Mouse (Mus musculus) ES-E14 (cell line): ENCODE results near the gene Kcnk5. TPM values are rescaled to one million over a fixed set of nuclear protein-coding genes. Genes with fewer than 3 reads are reported as not detected.

ENCODE experiments used
- DNase-seq: peaks from one replicate; pipeline ENCODE4 v3.0.0-alpha.2; 2013; ENCODE audit warnings: low read depth, low spot score
- H3K27ac ChIP-seq: 2 replicates; pipeline ENCODE4 v1.5.1; 2012; ENCODE audit warnings: low read depth, mild to moderate bottlenecking, low read length, moderate library complexity, mixed read lengths; ENCODE audit not compliant: poor library complexity, insufficient read depth, severe bottlenecking
- H3K36me3 ChIP-seq: 2 replicates; pipeline ENCODE4 v1.6.1; 2012; ENCODE audit warnings: mild to moderate bottlenecking, low read length, moderate library complexity, mixed read lengths; ENCODE audit not compliant: control insufficient read depth, poor library complexity, insufficient read depth, severe bottlenecking
- H3K4me1 ChIP-seq, 2 experiments: fragments of 150-350 bp in 1 of 2; sonication (generic) in 1 of 2; 2 replicates each; pipeline ENCODE4 v1.6.1; 2012; ENCODE audit warnings: low read length in 2 of 2, mild to moderate bottlenecking in 1 of 2, mixed read lengths in 1 of 2; ENCODE audit not compliant: control insufficient read depth in 2 of 2, insufficient read depth in 2 of 2, poor library complexity in 1 of 2
- H3K4me3 ChIP-seq, 2 experiments: fragments of 150-350 bp in 1 of 2; sonication (generic) in 1 of 2; 2 replicates each; pipeline ENCODE4 v1.5.1; 2012; ENCODE audit warnings: low read length in 2 of 2, low read depth in 1 of 2, mild to moderate bottlenecking in 1 of 2, mixed read lengths in 1 of 2; ENCODE audit not compliant: insufficient read depth in 1 of 2, poor library complexity in 1 of 2, severe bottlenecking in 1 of 2
- H3K9ac ChIP-seq: 2 replicates; pipeline ENCODE4 v1.6.1; 2012; ENCODE audit warnings: low read depth, mild to moderate bottlenecking, low read length, mixed read lengths; ENCODE audit not compliant: poor library complexity, insufficient read depth, severe bottlenecking
- H3K9me3 ChIP-seq: fragments of 150-350 bp; sonication (generic); 2 replicates; pipeline ENCODE4 v1.6.1; 2012; ENCODE audit warnings: low read depth, mild to moderate bottlenecking, low read length; ENCODE audit not compliant: control insufficient read depth, insufficient read depth
- CHD2 ChIP-seq: IDR thresholded peaks from 2 replicates; pipeline ENCODE4 v1.6.1; 2014; ENCODE audit warnings: mild to moderate bottlenecking, low read depth, low read length, inconsistent platforms
- HCFC1 ChIP-seq: IDR thresholded peaks from 2 replicates; pipeline ENCODE4 v1.6.1; 2012; ENCODE audit warnings: low read length, inconsistent platforms, borderline replicate concordance; ENCODE audit not compliant: insufficient read depth
- MAFK ChIP-seq: IDR thresholded peaks from 2 replicates; pipeline ENCODE4 v1.6.1; 2014; ENCODE audit warnings: mild to moderate bottlenecking, low read depth, low read length, inconsistent platforms; ENCODE audit not compliant: insufficient read depth
- ZC3H11A ChIP-seq: IDR thresholded peaks from 2 replicates; pipeline ENCODE4 v1.6.1; 2012; ENCODE audit warnings: low read depth, mild to moderate bottlenecking, inconsistent platforms, low read length, borderline replicate concordance
- ZNF384 ChIP-seq: IDR thresholded peaks from 2 replicates; pipeline ENCODE4 v1.6.1; 2012; ENCODE audit warnings: low read depth, low read length, inconsistent platforms
- in situ Hi-C, 2 experiments: fragments of 600-800 bp; cut with MboI; formaldehyde crosslinking; loops; one replicate each; pipeline ENCODE4 v1.15.1; 2025; ENCODE audit warnings: low sequenced_read_pairs in 2 of 2, inconsistent platforms in 1 of 2; ENCODE audit not compliant: unreplicated experiment in 2 of 2
- total RNA-seq: library from RNA; depleted of rRNA; stranded (reverse); fragments of 300-350 nt; gene quantifications from 2 replicates; pipeline ENCODE4 v1.2.3, GENCODE M21; 2012

The Kcnk5 gene
- total RNA-seq, 1 experiment = 68.6 TPM

DNA sequence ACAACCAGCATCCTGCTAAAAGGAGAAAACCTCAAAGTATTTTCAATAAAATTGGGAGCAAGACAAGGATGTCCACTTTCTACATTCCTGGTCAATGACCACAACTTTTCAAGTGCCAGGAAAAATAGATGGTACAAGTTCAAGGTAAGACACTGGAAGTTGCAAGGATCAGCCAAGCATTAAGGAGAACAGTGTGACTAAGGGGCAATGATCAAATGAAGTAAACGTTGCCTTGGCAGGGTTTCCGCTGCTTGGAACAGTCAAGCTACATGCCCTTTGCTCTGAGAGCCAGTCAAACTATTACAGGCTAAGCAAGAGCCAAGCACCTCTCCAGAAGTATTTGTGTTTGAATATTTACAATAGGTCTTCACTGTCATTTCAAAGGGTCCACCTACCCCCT lies 8.1 kb upstream of the Kcnk5 start:
- H3K27ac ChIP-seq = no peak overlapping the region
- no peak overlapping the region for H3K9ac ChIP-seq
- H3K9me3 ChIP-seq = no peaks in the 10 kb centered on the region
- in situ Hi-C loops = loop anchor here in 1 of 2 experiments (10.0 kb wide), 1 partner anchor 65 kb away; no protein-coding TSS in a partner anchor
- TF ChIP-seq MAFK = no peak
- TF ChIP-seq ZNF384 = no peak
- TF ChIP-seq ZC3H11A = no peak
- no peak for TF ChIP-seq CHD2
- H3K36me3 ChIP-seq = no peaks in the 10 kb centered on the region
- DNase-seq = no peak
- H3K4me3 ChIP-seq = no peak overlapping the region
- peaks cover 3 to 6% of the 10 kb centered on the region in 2 experiments; a peak in 2 of 4 replicates for H3K4me1 ChIP-seq

DNA sequence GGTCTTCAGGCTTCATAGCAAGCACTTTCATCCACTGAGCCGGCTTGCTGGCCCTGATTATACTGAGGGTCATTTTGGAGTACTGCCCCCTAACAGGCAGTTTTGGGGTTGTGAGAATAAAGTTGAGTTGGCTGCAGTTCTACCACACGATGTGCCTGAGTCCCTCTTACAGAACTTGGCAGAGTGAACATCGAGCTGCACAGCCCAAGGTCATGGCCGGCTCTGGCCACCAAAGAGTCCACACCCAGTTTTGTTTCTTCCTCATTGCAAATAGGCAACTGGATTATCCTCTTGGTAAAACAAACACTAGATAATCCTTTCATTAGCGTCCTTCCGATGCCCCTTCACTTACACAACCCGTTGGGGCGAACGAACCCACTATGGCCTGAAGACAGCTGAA lies 3.8 kb upstream of the Kcnk5 start:
- no peak overlapping the region for H3K4me3 ChIP-seq
- H3K36me3 ChIP-seq = no peaks in the 10 kb centered on the region
- H3K27ac ChIP-seq = no peak overlapping the region
- in situ Hi-C loops = loop anchor here in 1 of 2 experiments (10.0 kb wide), 1 partner anchor 61 kb away; no protein-coding TSS in a partner anchor
- H3K9me3 ChIP-seq = no peaks in the 10 kb centered on the region
- peaks cover 5 to 13% of the 10 kb centered on the region in 2 experiments; a peak in 2 of 4 replicates for H3K4me1 ChIP-seq
- no peak for DNase-seq
- TF ChIP-seq ZNF384 = no peak
- no peak for TF ChIP-seq HCFC1
- no peak for TF ChIP-seq ZC3H11A
- no peak for TF ChIP-seq CHD2
- TF ChIP-seq MAFK = no peak
- no peak overlapping the region for H3K9ac ChIP-seq

DNA sequence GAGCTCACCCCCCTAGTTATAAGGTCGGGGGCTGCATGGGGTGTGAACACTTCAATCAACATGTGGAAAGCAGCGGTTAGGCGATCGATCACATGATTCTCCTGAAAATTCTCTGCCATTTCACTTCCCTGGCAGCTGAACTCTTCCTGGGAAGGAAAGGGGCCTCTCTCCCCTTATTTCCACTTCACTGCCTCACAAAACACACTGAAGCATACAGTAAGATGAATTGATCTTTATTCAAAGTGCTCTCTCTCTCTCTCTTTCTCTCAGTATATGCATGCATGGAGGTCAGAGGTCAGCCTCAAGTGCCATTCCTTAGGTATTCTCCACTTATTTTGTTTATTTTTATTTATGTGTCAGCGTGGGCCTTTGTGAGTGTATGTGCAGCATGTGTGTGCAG lies 2.1 kb upstream of the Kcnk5 start:
- in situ Hi-C loops = loop anchor here in 1 of 2 experiments (10.0 kb wide), 1 partner anchor 59 kb away; no protein-coding TSS in a partner anchor
- no peak overlapping the region for H3K9ac ChIP-seq
- TF ChIP-seq MAFK (no peak), ZNF384 (no peak), HCFC1 (no peak), CHD2 (no peak), ZC3H11A (no peak)

DNA sequence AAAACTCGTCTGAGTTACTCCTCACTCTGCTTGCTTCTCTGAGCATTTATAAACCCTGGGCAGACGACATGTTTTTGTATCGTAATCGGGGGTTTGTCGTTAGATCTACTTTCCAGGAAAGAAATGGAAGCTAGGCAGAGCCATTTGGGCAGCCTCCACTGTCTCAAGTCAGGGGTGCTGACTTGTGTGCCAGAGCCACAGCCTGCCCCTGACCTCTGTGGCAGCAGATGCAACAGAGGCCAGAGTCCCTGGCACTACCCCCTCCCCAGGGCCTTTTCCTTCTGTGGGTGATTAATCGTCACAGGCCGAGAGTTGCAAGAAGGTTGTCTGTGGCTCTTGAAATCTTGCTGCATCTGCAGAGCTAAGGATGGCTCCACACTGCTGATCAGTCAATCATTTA lies 987 bp upstream of the Kcnk5 start:
- Histone ChIP-seq H3K27ac (no peak overlapping the region), H3K4me3 (no peak overlapping the region), H3K4me1 (peaks cover 8 to 13% of the 10 kb centered on the region in 2 experiments; a peak in 2 of 4 replicates), H3K9me3 (no peaks in the 10 kb centered on the region), H3K9ac (no peak overlapping the region), H3K36me3 (no peaks in the 10 kb centered on the region)
- in situ Hi-C loops = loop anchor here in 1 of 2 experiments (10.0 kb wide), 1 partner anchor 58 kb away; no protein-coding TSS in a partner anchor
- no peak for TF ChIP-seq CHD2
- no peak for TF ChIP-seq ZNF384
- TF ChIP-seq HCFC1 = no peak
- no peak for TF ChIP-seq ZC3H11A
- TF ChIP-seq MAFK = no peak
- DNase-seq = no peak

More for the DNA sequence above, 2.1 kb upstream of the Kcnk5 start:
- DNase-seq = no peak
- H3K27ac ChIP-seq = no peak overlapping the region
- H3K36me3 ChIP-seq = no peaks in the 10 kb centered on the region
- no peaks in the 10 kb centered on the region for H3K9me3 ChIP-seq
- H3K4me1 ChIP-seq = peaks cover 5 to 13% of the 10 kb centered on the region in 2 experiments; a peak in 2 of 4 replicates
- H3K4me3 ChIP-seq = no peak overlapping the region
